Mouse (Mus musculus) C2C12 (cell line): ENCODE results near the gene Tnk2. TPM values are rescaled to one million over a fixed set of nuclear protein-coding genes. Genes with fewer than 3 reads are reported as not detected.

Source experiments
- H3K27me3 ChIP-seq: one replicate; pipeline ENCODE4 v1.6.1; 2011; ENCODE audit not compliant: control insufficient read depth, insufficient read depth, insufficient read length
- H3K36me3 ChIP-seq: one replicate; pipeline ENCODE4 v1.6.1; 2011; ENCODE audit not compliant: control insufficient read depth, insufficient read depth
- H3K4me3 ChIP-seq: one replicate; pipeline ENCODE4 v1.5.1; 2011; ENCODE audit warnings: mild to moderate bottlenecking, control low read depth; ENCODE audit not compliant: poor library complexity, insufficient read depth, severe bottlenecking
- H3K79me2 ChIP-seq: one replicate; pipeline ENCODE4 v1.6.1; 2011; ENCODE audit not compliant: control insufficient read depth, insufficient read depth
- H3K79me3 ChIP-seq: one replicate; pipeline ENCODE4 v1.6.1; 2011; ENCODE audit warnings: low read depth, control low read depth
- H3ac ChIP-seq: one replicate; pipeline ENCODE3; 2011; ENCODE audit warnings: low read depth; ENCODE audit not compliant: control insufficient read depth, insufficient read length
- CEBPB ChIP-seq: IDR thresholded peaks from one replicate; pipeline ENCODE4 v1.6.1; 2011; ENCODE audit warnings: low read depth, mild to moderate bottlenecking, control low read depth, moderate library complexity
- CTCF ChIP-seq: IDR thresholded peaks from one replicate; pipeline ENCODE4 v1.5.1; 2011; ENCODE audit not compliant: control insufficient read depth, insufficient read depth, insufficient read length
- FOSL1 ChIP-seq: IDR thresholded peaks from one replicate; pipeline ENCODE4 v1.8.0; 2011; ENCODE audit warnings: mild to moderate bottlenecking, low read length; ENCODE audit not compliant: poor library complexity, insufficient read depth, severe bottlenecking
- MAX ChIP-seq: IDR thresholded peaks from one replicate; pipeline ENCODE4 v1.6.1; 2011; ENCODE audit warnings: mild to moderate bottlenecking, control low read depth
- MYOD1 ChIP-seq: IDR thresholded peaks from one replicate; pipeline ENCODE4 v1.6.1; 2011; ENCODE audit warnings: low read depth; ENCODE audit not compliant: control insufficient read depth, insufficient read length
- MYOG ChIP-seq: IDR thresholded peaks from one replicate; pipeline ENCODE4 v1.6.1; 2011; ENCODE audit not compliant: control insufficient read depth, insufficient read length; ENCODE audit errors: extremely low read depth
- USF1 ChIP-seq: IDR thresholded peaks from one replicate; pipeline ENCODE4 v1.6.1; 2011; ENCODE audit warnings: low read depth, mild to moderate bottlenecking, control low read depth, moderate library complexity
- polyA plus RNA-seq: library from polyadenylated mRNA; unstranded; fragments of >200 nt; fragmentation: generic; extraction: Trizol; gene quantifications from one replicate; pipeline ENCODE4 v1.2.1, GENCODE M21; 2012; ENCODE audit warnings: missing spikeins

Gene Tnk2
- polyA plus RNA-seq, 1 experiment = 78.4 TPM

GRCm38 (mm10) chr16:32672250-32672649, 28.6 kb downstream of the Tnk2 start:
- H3K36me3 ChIP-seq = peaks cover 72% of the 10 kb centered on the region
- H3K79me2 ChIP-seq = peaks cover 25% of the 10 kb centered on the region
- H3K79me3 ChIP-seq = peaks cover 1% of the 10 kb centered on the region
- no peaks in the 10 kb centered on the region for H3K27me3 ChIP-seq
- no peak for TF ChIP-seq USF1
- no peak for TF ChIP-seq MYOD1
- no peak for TF ChIP-seq FOSL1
- no peak for TF ChIP-seq CEBPB
- no peak for TF ChIP-seq MYOG
- TF ChIP-seq MAX = no peak
- TF ChIP-seq CTCF = no peak
- H3ac ChIP-seq = no peak overlapping the region
- H3K4me3 ChIP-seq = no peak overlapping the region

GRCm38 (mm10) chr16:32672861-32673560, 29.3 kb downstream of the Tnk2 start:
- no peak for TF ChIP-seq MYOG
- no peak for TF ChIP-seq MAX
- TF ChIP-seq CEBPB = no peak
- TF ChIP-seq MYOD1 = no peak
- TF ChIP-seq FOSL1 = no peak
- no peak for TF ChIP-seq USF1
- no peak for TF ChIP-seq CTCF
- Histone ChIP-seq H3K79me3 (peaks cover 1% of the 10 kb centered on the region), H3K36me3 (peaks cover 68% of the 10 kb centered on the region)

GRCm38 (mm10) chr16:32674121-32674740, 30.6 kb downstream of the Tnk2 start:
- H3K36me3 ChIP-seq = peaks cover 65% of the 10 kb centered on the region
- TF ChIP-seq MYOG = no peak
- TF ChIP-seq USF1 = no peak
- H3K79me3 ChIP-seq = peaks cover 1% of the 10 kb centered on the region
- no peak overlapping the region for H3ac ChIP-seq
- H3K79me2 ChIP-seq = peaks cover 18% of the 10 kb centered on the region
- no peaks in the 10 kb centered on the region for H3K27me3 ChIP-seq
- no peak overlapping the region for H3K4me3 ChIP-seq

More at GRCm38 (mm10) chr16:32672861-32673560, 29.3 kb downstream of the Tnk2 start:
- Histone ChIP-seq H3K4me3 (no peak overlapping the region), H3K27me3 (no peaks in the 10 kb centered on the region), H3ac (no peak overlapping the region), H3K79me2 (peaks cover 18% of the 10 kb centered on the region)

GRCm38 (mm10) chr16:32677040-32677700, 33.5 kb downstream of the Tnk2 start:
- TF ChIP-seq CTCF = no peak
- TF ChIP-seq CEBPB = no peak
- TF ChIP-seq FOSL1 = no peak
- peak; percentile 9 for TF ChIP-seq MYOD1
- TF ChIP-seq MAX = no peak
- TF ChIP-seq MYOG = no peak
- no peak for TF ChIP-seq USF1
- no peak overlapping the region for H3ac ChIP-seq
- no peak overlapping the region for H3K4me3 ChIP-seq
- H3K79me3 ChIP-seq = peaks cover 1% of the 10 kb centered on the region
- H3K79me2 ChIP-seq = peaks cover 18% of the 10 kb centered on the region
- no peaks in the 10 kb centered on the region for H3K27me3 ChIP-seq
- H3K36me3 ChIP-seq = peaks cover 67% of the 10 kb centered on the region

GRCm38 (mm10) chr16:32677903-32678302, 34.2 kb downstream of the Tnk2 start:
- H3K79me2 ChIP-seq = peaks cover 18% of the 10 kb centered on the region
- peaks cover 1% of the 10 kb centered on the region for H3K79me3 ChIP-seq
- TF ChIP-seq MYOD1 (no peak), USF1 (no peak), CEBPB (no peak)
- H3K36me3 ChIP-seq = peaks cover 73% of the 10 kb centered on the region
- H3ac ChIP-seq = no peak overlapping the region
- H3K4me3 ChIP-seq = no peak overlapping the region
- H3K27me3 ChIP-seq = no peaks in the 10 kb centered on the region

- H3K27me3 ChIP-seq = no peaks in the 10 kb centered on the region
- peaks cover 10% of the 10 kb centered on the region for H3K79me2 ChIP-seq
- H3K36me3 ChIP-seq = peaks cover 72% of the 10 kb centered on the region
- no peak overlapping the region for H3ac ChIP-seq
- no peak overlapping the region for H3K4me3 ChIP-seq
- H3K79me3 ChIP-seq = peaks cover 1% of the 10 kb centered on the region
- no peak for TF ChIP-seq FOSL1
- no peak for TF ChIP-seq CEBPB
- no peak for TF ChIP-seq CTCF
- TF ChIP-seq USF1 = no peak
- no peak for TF ChIP-seq MYOD1
- no peak for TF ChIP-seq MYOG
- TF ChIP-seq MAX = no peak
Observed at GRCm38 (mm10) chr16:32678812-32679211, 35.1 kb downstream of the Tnk2 start.
